Mouse (Mus musculus): Measurements from ENCODE around the gene Olfr686. TPM values are rescaled to one million over a fixed set of nuclear protein-coding genes. Genes with fewer than 3 reads are reported as not detected.

Olfr686 gene
- total and polyA plus RNA-seq, 3 experiments: not detected

DNA sequence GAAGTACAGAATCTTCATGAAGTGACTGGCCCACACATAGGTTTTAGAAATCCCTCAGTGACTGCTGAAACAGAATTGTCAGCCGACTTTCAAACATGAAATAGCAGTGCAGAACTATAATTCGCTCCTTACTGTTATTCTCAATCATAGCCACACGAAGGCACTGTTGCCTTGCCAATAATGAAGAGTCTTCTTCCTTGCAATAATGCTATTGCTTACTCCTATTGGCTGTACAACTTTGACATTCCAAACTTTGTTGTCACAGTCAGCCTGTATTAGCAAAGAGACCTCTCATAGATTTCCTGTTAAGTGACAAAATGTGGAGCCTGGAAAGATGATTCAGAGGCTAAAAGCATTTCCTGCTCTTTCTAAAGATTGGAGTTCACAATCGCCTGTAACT, 36.5 kb downstream of the Olfr686 start:
- no peaks in the 10 kb centered on the region for H3K27me3 ChIP-seq (ENCODE audit: control insufficient read depth in 1 of 2, insufficient read depth in 2 of 2, low read length in 2 of 2)
- no peak overlapping the region for H3K27ac ChIP-seq (ENCODE audit: control insufficient read depth, low read depth, low read length)
- no peaks in the 10 kb centered on the region for H3K36me3 ChIP-seq (ENCODE audit: control insufficient read depth in 1 of 2, insufficient read depth in 2 of 2, low read length in 2 of 2)
- no peak for DNase-seq (ENCODE audit: low read depth, low spot score)
- no peak overlapping the region for H3K4me3 ChIP-seq (ENCODE audit: control insufficient read depth in 1 of 2, insufficient read depth in 1 of 2, low read depth in 2 of 2, low read length in 2 of 2)
- no peaks in the 10 kb centered on the region for H3K79me2 ChIP-seq (ENCODE audit: control insufficient read depth, insufficient read depth, low read length, poor library complexity)
- H3K4me1 ChIP-seq (ENCODE audit: control insufficient read depth in 1 of 2, insufficient read depth in 2 of 2, low read length in 2 of 2): no peaks in the 10 kb centered on the region
- H3K9ac ChIP-seq (ENCODE audit: control insufficient read depth, low read depth, low read length, poor library complexity, severe bottlenecking): no peak overlapping the region
- no peaks in the 10 kb centered on the region for H3K9me3 ChIP-seq (replicated peaks; ENCODE audit: insufficient read depth, low read length)
- TF ChIP-seq TAL1 (IDR thresholded peaks at IDR 0.05; ENCODE audit: low read length): no peak
- peak in 2 of 3 experiments; percentile 5 to 8; a peak in 1 of 6 replicates for TF ChIP-seq CTCF (IDR thresholded peaks at IDR 0.05 in 2 of 3, conservative IDR thresholded peaks at IDR 0.05 in 1 of 3; ENCODE audit: control insufficient read depth in 1 of 3, insufficient read depth in 1 of 3, low read depth in 2 of 3, low read length in 3 of 3, poor library complexity in 1 of 3, severe bottlenecking in 1 of 3)
- peak; percentile 16 for TF ChIP-seq RAD21 (IDR thresholded peaks at IDR 0.05; ENCODE audit: low read depth, low read length)

DNA sequence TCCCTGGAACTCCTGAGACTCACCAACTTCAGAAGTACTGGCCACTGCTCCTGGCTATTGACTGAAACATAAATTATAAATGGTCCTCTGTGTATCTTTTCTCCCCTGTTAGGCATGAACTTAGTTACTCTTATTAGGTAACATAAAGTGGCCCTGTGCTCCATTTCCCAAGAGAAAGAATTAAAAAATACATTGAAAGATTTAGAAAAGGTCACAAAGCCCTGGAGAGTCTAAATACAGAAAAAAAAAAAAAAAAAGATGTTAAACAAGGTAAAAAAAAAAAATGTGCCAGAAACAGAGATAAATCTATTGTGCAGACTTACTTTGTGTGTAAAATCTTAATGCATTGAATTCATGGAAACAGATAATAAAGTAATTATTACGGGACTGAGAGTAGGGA, 43.7 kb downstream of the Olfr686 start, which contains the start of gene Olfr684:
TSS of gene Olfr684 (minus strand) at position 101 of the 400 bp plus-strand sequence.
- Histone ChIP-seq H3K36me3 (ENCODE audit: control insufficient read depth in 1 of 2, insufficient read depth in 2 of 2, low read length in 2 of 2) (no peaks in the 10 kb centered on the region), H3K27me3 (ENCODE audit: control insufficient read depth in 1 of 2, insufficient read depth in 2 of 2, low read length in 2 of 2) (no peaks in the 10 kb centered on the region), H3K9me3 (replicated peaks; ENCODE audit: insufficient read depth, low read length) (no peaks in the 10 kb centered on the region), H3K4me1 (ENCODE audit: control insufficient read depth in 1 of 2, insufficient read depth in 2 of 2, low read length in 2 of 2) (no peaks in the 10 kb centered on the region), H3K27ac (ENCODE audit: control insufficient read depth, low read depth, low read length) (no peak within 1 kb of the TSS), H3K4me3 (ENCODE audit: control insufficient read depth in 1 of 2, insufficient read depth in 1 of 2, low read depth in 2 of 2, low read length in 2 of 2) (no peak within 1 kb of the TSS), H3K79me2 (ENCODE audit: control insufficient read depth, insufficient read depth, low read length, poor library complexity) (no peaks in the 10 kb centered on the region), H3K9ac (ENCODE audit: control insufficient read depth, low read depth, low read length, poor library complexity, severe bottlenecking) (no peak within 1 kb of the TSS)
- no peak for DNase-seq (ENCODE audit: low read depth, low spot score)
- TF ChIP-seq USF2 (IDR thresholded peaks at IDR 0.05; ENCODE audit: borderline replicate concordance in 1 of 2, insufficient read depth in 1 of 2, low read depth in 1 of 2, low read length in 2 of 2) (no peak), ZNF384 (IDR thresholded peaks at IDR 0.05; ENCODE audit: low read depth, low read length) (no peak), CHD2 (IDR thresholded peaks at IDR 0.05; ENCODE audit: low read length) (no peak), NRF1 (IDR thresholded peaks at IDR 0.05; ENCODE audit: insufficient read depth, low read depth, low read length, poor library complexity, severe bottlenecking) (no peak), POLR2AphosphoS2 (IDR thresholded peaks at IDR 0.05; ENCODE audit: low read length) (no peak), CHD1 (IDR thresholded peaks at IDR 0.05; ENCODE audit: low read depth, low read length) (no peak), USF1 (IDR thresholded peaks at IDR 0.05; ENCODE audit: low read depth, low read length) (no peak), POLR2A (IDR thresholded peaks at IDR 0.05; ENCODE audit: control insufficient read depth in 1 of 2, insufficient read depth in 1 of 2, low read depth in 1 of 2, low read length in 2 of 2, poor library complexity in 1 of 2) (no peak), MEF2A (IDR thresholded peaks at IDR 0.05; ENCODE audit: extremely low read depth, insufficient replicate concordance, low read depth, low read length, poor library complexity, severe bottlenecking) (no peak), GATA1 (IDR thresholded peaks at IDR 0.05; ENCODE audit: low read depth, low read length) (no peak), UBTF (IDR thresholded peaks at IDR 0.05; ENCODE audit: borderline replicate concordance, insufficient read depth, low read depth, low read length) (no peak), ETS1 (IDR thresholded peaks at IDR 0.05; ENCODE audit: low read depth, low read length) (no peak), RAD21 (IDR thresholded peaks at IDR 0.05; ENCODE audit: low read depth, low read length) (no peak)

Other genes starting within 250 kb of the Olfr686 start
- not detected in 2 replicates for gene Olfr670, start 244.9 kb downstream of the Olfr686 start, total RNA-seq (2012; rRNA removed)
- not detected for gene Olfr670, start 244.9 kb downstream of the Olfr686 start, polyA plus RNA-seq (2012; ENCODE audit: insufficient read depth in 1 of 2, insufficient read length in 2 of 2, low read depth in 1 of 2, low replicate concordance in 2 of 2, missing spikeins in 1 of 2)
- gene Olfr671, start 228.4 kb downstream of the Olfr686 start, total RNA-seq (2012; rRNA removed): not detected in 2 replicates
- not detected for gene Olfr671, start 228.4 kb downstream of the Olfr686 start, polyA plus RNA-seq (2012; ENCODE audit: insufficient read depth in 1 of 2, insufficient read length in 2 of 2, low read depth in 1 of 2, low replicate concordance in 2 of 2, missing spikeins in 1 of 2)
- gene Olfr672, start 205.5 kb downstream of the Olfr686 start, total RNA-seq (2012; rRNA removed): not detected in 2 replicates
- not detected for gene Olfr672, start 205.5 kb downstream of the Olfr686 start, polyA plus RNA-seq (2012; ENCODE audit: insufficient read depth in 1 of 2, insufficient read length in 2 of 2, low read depth in 1 of 2, low replicate concordance in 2 of 2, missing spikeins in 1 of 2)
- not detected in 2 replicates for gene Olfr675, start 179.0 kb downstream of the Olfr686 start, total RNA-seq (2012; rRNA removed)
- not detected for gene Olfr675, start 179.0 kb downstream of the Olfr686 start, polyA plus RNA-seq (2012; ENCODE audit: insufficient read depth in 1 of 2, insufficient read length in 2 of 2, low read depth in 1 of 2, low replicate concordance in 2 of 2, missing spikeins in 1 of 2)
- gene Olfr676, start 174.8 kb downstream of the Olfr686 start, total RNA-seq (2012; rRNA removed): not detected in 2 replicates
- not detected for gene Olfr676, start 174.8 kb downstream of the Olfr686 start, polyA plus RNA-seq (2012; ENCODE audit: insufficient read depth in 1 of 2, insufficient read length in 2 of 2, low read depth in 1 of 2, low replicate concordance in 2 of 2, missing spikeins in 1 of 2)
- gene Olfr677, start 156.1 kb downstream of the Olfr686 start, total RNA-seq (2012; rRNA removed): not detected in 2 replicates
- not detected for gene Olfr677, start 156.1 kb downstream of the Olfr686 start, polyA plus RNA-seq (2012; ENCODE audit: insufficient read depth in 1 of 2, insufficient read length in 2 of 2, low read depth in 1 of 2, low replicate concordance in 2 of 2, missing spikeins in 1 of 2)
- not detected in 2 replicates for gene Olfr678, start 143.0 kb downstream of the Olfr686 start, total RNA-seq (2012; rRNA removed)
- not detected for gene Olfr678, start 143.0 kb downstream of the Olfr686 start, polyA plus RNA-seq (2012; ENCODE audit: insufficient read depth in 1 of 2, insufficient read length in 2 of 2, low read depth in 1 of 2, low replicate concordance in 2 of 2, missing spikeins in 1 of 2)
- not detected in 2 replicates for gene Olfr679, start 126.3 kb downstream of the Olfr686 start, total RNA-seq (2012; rRNA removed)
- not detected for gene Olfr679, start 126.3 kb downstream of the Olfr686 start, polyA plus RNA-seq (2012; ENCODE audit: insufficient read depth in 1 of 2, insufficient read length in 2 of 2, low read depth in 1 of 2, low replicate concordance in 2 of 2, missing spikeins in 1 of 2)
- gene Olfr680-ps1, start 114.7 kb downstream of the Olfr686 start, total RNA-seq (2012; rRNA removed): not detected in 2 replicates
- gene Olfr680-ps1, start 114.7 kb downstream of the Olfr686 start, polyA plus RNA-seq (2012; ENCODE audit: insufficient read depth in 1 of 2, insufficient read length in 2 of 2, low read depth in 1 of 2, low replicate concordance in 2 of 2, missing spikeins in 1 of 2): not detected
- not detected in 2 replicates for gene Olfr681, start 90.6 kb downstream of the Olfr686 start, total RNA-seq (2012; rRNA removed)
- gene Olfr681, start 90.6 kb downstream of the Olfr686 start, polyA plus RNA-seq (2012; ENCODE audit: insufficient read depth in 1 of 2, insufficient read length in 2 of 2, low read depth in 1 of 2, low replicate concordance in 2 of 2, missing spikeins in 1 of 2): not detected
- gene Olfr683, start 60.5 kb downstream of the Olfr686 start, total RNA-seq (2012; rRNA removed): not detected in 2 replicates
- gene Olfr683, start 60.5 kb downstream of the Olfr686 start, polyA plus RNA-seq (2012; ENCODE audit: insufficient read depth in 1 of 2, insufficient read length in 2 of 2, low read depth in 1 of 2, low replicate concordance in 2 of 2, missing spikeins in 1 of 2): not detected
- gene Olfr684, start 43.8 kb downstream of the Olfr686 start, total RNA-seq (2012; rRNA removed): not detected in 2 replicates
- gene Olfr684, start 43.8 kb downstream of the Olfr686 start, polyA plus RNA-seq (2012; ENCODE audit: insufficient read depth in 1 of 2, insufficient read length in 2 of 2, low read depth in 1 of 2, low replicate concordance in 2 of 2, missing spikeins in 1 of 2): not detected
- gene Olfr685, start 21.5 kb downstream of the Olfr686 start, total RNA-seq (2012; rRNA removed): not detected in 2 replicates
- not detected for gene Olfr685, start 21.5 kb downstream of the Olfr686 start, polyA plus RNA-seq (2012; ENCODE audit: insufficient read depth in 1 of 2, insufficient read length in 2 of 2, low read depth in 1 of 2, low replicate concordance in 2 of 2, missing spikeins in 1 of 2)
- gene Olfr688, start 80.6 kb upstream of the Olfr686 start, total RNA-seq (2012; rRNA removed): not detected in 2 replicates
- gene Olfr688, start 80.6 kb upstream of the Olfr686 start, polyA plus RNA-seq (2012; ENCODE audit: insufficient read depth in 1 of 2, insufficient read length in 2 of 2, low read depth in 1 of 2, low replicate concordance in 2 of 2, missing spikeins in 1 of 2): not detected
- not detected in 2 replicates for gene Olfr689, start 103.7 kb upstream of the Olfr686 start, total RNA-seq (2012; rRNA removed)
- not detected for gene Olfr689, start 103.7 kb upstream of the Olfr686 start, polyA plus RNA-seq (2012; ENCODE audit: insufficient read depth in 1 of 2, insufficient read length in 2 of 2, low read depth in 1 of 2, low replicate concordance in 2 of 2, missing spikeins in 1 of 2)
- not detected in 2 replicates for gene Olfr690, start 126.6 kb upstream of the Olfr686 start, total RNA-seq (2012; rRNA removed)
- gene Olfr690, start 126.6 kb upstream of the Olfr686 start, polyA plus RNA-seq (2012; ENCODE audit: insufficient read depth in 1 of 2, insufficient read length in 2 of 2, low read depth in 1 of 2, low replicate concordance in 2 of 2, missing spikeins in 1 of 2): not detected
- not detected in 2 replicates for gene Olfr691, start 134.8 kb upstream of the Olfr686 start, total RNA-seq (2012; rRNA removed)
- not detected for gene Olfr691, start 134.8 kb upstream of the Olfr686 start, polyA plus RNA-seq (2012; ENCODE audit: insufficient read depth in 1 of 2, insufficient read length in 2 of 2, low read depth in 1 of 2, low replicate concordance in 2 of 2, missing spikeins in 1 of 2)
- gene Olfr692, start 160.7 kb upstream of the Olfr686 start, total RNA-seq (2012; rRNA removed): not detected in 2 replicates
- gene Olfr692, start 160.7 kb upstream of the Olfr686 start, polyA plus RNA-seq (2012; ENCODE audit: insufficient read depth in 1 of 2, insufficient read length in 2 of 2, low read depth in 1 of 2, low replicate concordance in 2 of 2, missing spikeins in 1 of 2): not detected
- 0.31 TPM in 1 of 2 replicates, not detected in the other for gene Gm5901, start 167.6 kb upstream of the Olfr686 start, total RNA-seq (2012; rRNA removed)
- gene Gm5901, start 167.6 kb upstream of the Olfr686 start, polyA plus RNA-seq (2012; ENCODE audit: insufficient read depth in 1 of 2, insufficient read length in 2 of 2, low read depth in 1 of 2, low replicate concordance in 2 of 2, missing spikeins in 1 of 2): 1 to 10 TPM in 1 of 2 experiments, not detected in 1; 1.7 TPM
- 6.2 and 7.8 TPM in 2 replicates for gene Fam160a2, start 192.6 kb upstream of the Olfr686 start, total RNA-seq (2012; rRNA removed)
- gene Fam160a2, start 192.6 kb upstream of the Olfr686 start, polyA plus RNA-seq (2012; ENCODE audit: insufficient read depth in 1 of 2, insufficient read length in 2 of 2, low read depth in 1 of 2, low replicate concordance in 2 of 2, missing spikeins in 1 of 2): 10 to 100 TPM in 1 of 2 experiments, not detected in 1; 17.7 TPM
- gene Cnga4, start 197.1 kb upstream of the Olfr686 start, total RNA-seq (2012; rRNA removed): not detected in 2 replicates
- not detected for gene Cnga4, start 197.1 kb upstream of the Olfr686 start, polyA plus RNA-seq (2012; ENCODE audit: insufficient read depth in 1 of 2, insufficient read length in 2 of 2, low read depth in 1 of 2, low replicate concordance in 2 of 2, missing spikeins in 1 of 2)
- not detected in 2 replicates for gene Cckbr, start 218.2 kb upstream of the Olfr686 start, total RNA-seq (2012; rRNA removed)
- not detected for gene Cckbr, start 218.2 kb upstream of the Olfr686 start, polyA plus RNA-seq (2012; ENCODE audit: insufficient read depth in 1 of 2, insufficient read length in 2 of 2, low read depth in 1 of 2, low replicate concordance in 2 of 2, missing spikeins in 1 of 2)